Mouse (Mus musculus): ENCODE measurements around the gene Vps29.

The Vps29 gene

GRCm38 (mm10) chr5:122399871-122400270, 45.7 kb downstream of the Vps29 start:
- no peak for DNase-seq (ENCODE audit: low spot score)

- DNase-seq (ENCODE audit: low spot score), result peak; percentile 62
Measured at GRCm38 (mm10) chr5:122400628-122401302, 46.6 kb downstream of the Vps29 start.

GRCm38 (mm10) chr5:122401303-122401640, 47.1 kb downstream of the Vps29 start:
- peak; percentile 74 for DNase-seq (ENCODE audit: low spot score)

- no peak for DNase-seq (ENCODE audit: low spot score)
Measured at GRCm38 (mm10) chr5:122402160-122402559, 48.0 kb downstream of the Vps29 start.

- DNase-seq (ENCODE audit: low spot score), result peak; percentile 61
Measured at GRCm38 (mm10) chr5:122402772-122403171, 48.6 kb downstream of the Vps29 start.

- no peak for DNase-seq (ENCODE audit: low spot score)
Measured at GRCm38 (mm10) chr5:122403362-122403761, 49.2 kb downstream of the Vps29 start.

GRCm38 (mm10) chr5:122405537-122405936, 51.4 kb downstream of the Vps29 start:
- DNase-seq (ENCODE audit: low spot score), result no peak

GRCm38 (mm10) chr5:122409692-122410645, 55.8 kb downstream of the Vps29 start:
- DNase-seq (ENCODE audit: low spot score), result no peak

- DNase-seq (ENCODE audit: low spot score), result no peak
Measured at GRCm38 (mm10) chr5:122411892-122412291, 57.7 kb downstream of the Vps29 start.

- DNase-seq (ENCODE audit: low spot score), result peak; percentile 37
Measured at GRCm38 (mm10) chr5:122412826-122413225, 58.7 kb downstream of the Vps29 start.

- no peak for DNase-seq (ENCODE audit: low spot score)
Measured at GRCm38 (mm10) chr5:122414351-122414750, 60.2 kb downstream of the Vps29 start.

Measured in urinary bladder, postnatal 14 days (tissue).